Mouse (Mus musculus): ENCODE measurements at regions not wholly inside any gene's neighbourhood (a gene's known extent, or its start where the extent isn't known, plus 50 kb on each side); places are given as distances from the start of the nearest gene placed in this dataset.

- Histone ChIP-seq H3K4me3 (replicated peaks in 1 of 3; ENCODE audit: low read depth in 2 of 3, low read length in 2 of 3, poor library complexity in 1 of 3) (no peak overlapping the region), H3K4me1 (ENCODE audit: control insufficient read depth in 1 of 2, insufficient read depth in 2 of 2) (peaks cover 0 to 5% of the 10 kb centered on the region in 2 experiments; a peak in 2 of 4 replicates), H3K79me2 (replicated peaks; ENCODE audit: control insufficient read depth, extremely low read depth, insufficient read depth, poor library complexity, severe bottlenecking) (no peaks in the 10 kb centered on the region), H3K27me3 (replicated peaks) (no peaks in the 10 kb centered on the region), H3K9me3 (replicated peaks; ENCODE audit: low read length) (peaks cover under 1% of the 10 kb centered on the region), H3K4me2 (ENCODE audit: insufficient read depth, low read depth, poor library complexity, severe bottlenecking) (no peak overlapping the region), H3K27ac (ENCODE audit: insufficient read depth, low read depth) (no peak overlapping the region), H3K9ac (ENCODE audit: insufficient read depth, low read depth) (no peak overlapping the region), H3K36me3 (replicated peaks in 1 of 2; ENCODE audit: control insufficient read depth in 1 of 2, insufficient read depth in 1 of 2, low read length in 1 of 2) (no peaks in the 10 kb centered on the region)
- dilution Hi-C loops (cut with MboI; ENCODE audit: extremely low pct_ligation_motif_present, extremely low pct_unique_long_range_greater_than_20kb, low sequenced_read_pairs), result no loop called here
- TF ChIP-seq TBP (conservative IDR thresholded peaks at IDR 0.05; ENCODE audit: low read depth, low read length) (no peak), USF2 (conservative IDR thresholded peaks at IDR 0.05; ENCODE audit: low read depth, low read length) (no peak), JUN (IDR thresholded peaks at IDR 0.05; ENCODE audit: insufficient read depth, low read depth, low read length) (no peak), BHLHE40 (IDR thresholded peaks at IDR 0.05; ENCODE audit: low read depth, low read length) (no peak), USF1 (IDR thresholded peaks at IDR 0.05; ENCODE audit: low read depth, low read length) (no peak), ZMIZ1 (IDR thresholded peaks at IDR 0.05; ENCODE audit: low read depth, low read length) (no peak), MXI1 (IDR thresholded peaks at IDR 0.05; ENCODE audit: low read depth, low read length) (no peak), NELFE (IDR thresholded peaks at IDR 0.05; ENCODE audit: low read depth, low read length) (no peak), POLR2A (IDR thresholded peaks at IDR 0.05; ENCODE audit: low read depth, low read length) (no peak), PAX5 (IDR thresholded peaks at IDR 0.05; ENCODE audit: low read length) (no peak), IRF4 (IDR thresholded peaks at IDR 0.05; ENCODE audit: low read depth, low read length) (no peak), JUND (conservative IDR thresholded peaks at IDR 0.05; ENCODE audit: low read depth, low read length) (no peak), ETS1 (conservative IDR thresholded peaks at IDR 0.05; ENCODE audit: low read depth, low read length) (no peak), MAFK (IDR thresholded peaks at IDR 0.05; ENCODE audit: insufficient replicate concordance, low read length) (no peak), NRF1 (IDR thresholded peaks at IDR 0.05; ENCODE audit: low read depth, low read length) (no peak), RCOR1 (conservative IDR thresholded peaks at IDR 0.05; ENCODE audit: low read depth, low read length) (no peak), TCF12 (IDR thresholded peaks at IDR 0.05; ENCODE audit: low read depth, low read length) (no peak), MYC (IDR thresholded peaks at IDR 0.05; ENCODE audit: low read depth, low read length) (no peak), RAD21 (IDR thresholded peaks at IDR 0.05; ENCODE audit: low read depth, low read length) (no peak)
- in situ Hi-C loops (cut with MboI; ENCODE audit: low pct_ligation_motif_present, low pct_unique_long_range_greater_than_20kb, low sequenced_read_pairs), result no loop called here
- DNase-seq (ENCODE audit: extremely low read depth), result no peak
Observed at GRCm38 (mm10) chr6:50822236-50823151, 168.3 kb upstream of the Npvf start.
